In genomic region chr2:112353685-112354455, GRCm38 (mm10) we compare ENCODE assay signal across 18 mouse cellular contexts.
"Had no signal": no experiment of that assay in that cellular context is flagged by ENCODE, and none has a peak within 500 bp of the region (broad histone marks: within the 10 kb centered on the region; RNA-seq: fewer than 3 reads in every experiment).

No protein-coding gene starts in this region.

- H3K4me3 ChIP-seq: midbrain, embryonic 10.5 days; midbrain, embryonic 12.5 days; myocyte; neural tube, embryonic 13.5 days; neural tube, embryonic 15.5 days had no signal

- DNase-seq: lung, embryonic 14.5 days; lung, postnatal 10 days; lung, postnatal 4 days; midbrain, embryonic 14.5 days; retina, postnatal 1 day; right cerebral cortex, adult 18-20 months; right cerebral cortex, postnatal 25 days; right cerebral cortex, postnatal 4 days; spleen, adult 18-20 months; thymus, adult 18-20 months; thymus, postnatal 14 days; thymus, postnatal 36 days had no signal

- H3K4me1 ChIP-seq: midbrain, embryonic 10.5 days; midbrain, embryonic 12.5 days; neural tube, embryonic 13.5 days; neural tube, embryonic 15.5 days had no signal

- H3K9ac ChIP-seq: lung, embryonic 14.5 days; midbrain, embryonic 12.5 days; neural tube, embryonic 13.5 days; neural tube, embryonic 15.5 days had no signal

- H3K27me3 ChIP-seq: midbrain, embryonic 12.5 days; neural tube, embryonic 13.5 days; neural tube, embryonic 15.5 days had no signal

- H3K27ac ChIP-seq: midbrain, embryonic 10.5 days; midbrain, embryonic 12.5 days; neural tube, embryonic 13.5 days; neural tube, embryonic 15.5 days had no signal

- ATAC-seq: midbrain, embryonic 16.5 days had no signal

- H3K9me3 ChIP-seq: midbrain, embryonic 10.5 days; midbrain, embryonic 12.5 days; neural tube, embryonic 13.5 days; neural tube, embryonic 15.5 days had no signal

- H3K4me2 ChIP-seq: lung, embryonic 14.5 days; midbrain, embryonic 12.5 days; neural tube, embryonic 13.5 days; neural tube, embryonic 15.5 days had no signal
